ENCODE assay signal across 11 mouse cellular contexts in the genomic region with DNA sequence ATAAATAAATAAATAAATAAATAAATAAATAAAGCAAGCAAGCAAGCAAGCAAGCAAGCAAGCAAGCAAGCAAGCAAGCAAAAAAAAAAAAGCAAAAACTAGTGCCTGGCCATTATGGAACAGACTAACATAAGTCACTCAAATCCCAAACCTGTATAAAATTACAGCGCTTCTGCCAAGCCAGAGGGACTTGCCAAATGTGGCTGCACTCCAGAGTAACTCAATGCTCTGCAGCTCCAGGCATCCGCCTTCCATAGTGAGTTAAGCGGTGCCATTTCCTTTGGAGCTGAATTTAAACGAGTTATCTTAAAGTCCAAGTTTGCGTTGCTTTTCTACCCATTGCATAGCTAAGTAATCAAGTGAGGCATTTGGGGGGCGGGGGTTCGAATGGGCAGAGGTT.
DNase-seq lines count a peak whose midpoint lies in the region; ATAC-seq lines count a peak whose summit lies in the region.
"Had no signal": no experiment of that assay in that cellular context is flagged by ENCODE, and none has a peak within 500 bp of the region (broad histone marks: within the 10 kb centered on the region; RNA-seq: fewer than 3 reads in every experiment).

No protein-coding gene starts in this region.

- no peak for ATAC-seq in embryonic facial prominence, embryonic 11.5 days (replicated peaks; ENCODE audit: insufficient number of reproducible peaks, low FRiP score, low TSS enrichment, low read depth)
- ATAC-seq in limb, embryonic 12.5 days (ENCODE audit: insufficient number of reproducible peaks, insufficient read depth, low FRiP score, low TSS enrichment, low read depth): no peak
- ATAC-seq in inflammation-experienced regulatory T-cells, adult 6 months: no peak

- H3K4me2 ChIP-seq in embryonic facial prominence, embryonic 11.5 days (ENCODE audit: low read depth, low read length): no peak overlapping the region
- H3K4me2 ChIP-seq in limb, embryonic 12.5 days: no peak overlapping the region

- H3K27ac ChIP-seq in embryonic facial prominence, embryonic 11.5 days (replicated peaks; ENCODE audit: low read depth, low read length): peak overlapping the region; percentile 42
- peak overlapping the region; percentile 82 for H3K27ac ChIP-seq in limb, embryonic 12.5 days
- H3K27ac ChIP-seq: liver, embryonic 14.5 days had no signal

- intact Hi-C loops in left cerebral cortex, postnatal 4 days (cut with DNase I): no loop called here
- intact Hi-C loops in left cerebral cortex, postnatal 10 days (cut with DNase I): no loop called here
- intact Hi-C loops in left cerebral cortex, postnatal 36 days (cut with DNase I): no loop called here

- peak; percentile 23 for DNase-seq in adrenal gland, postnatal 14 days
- DNase-seq in adrenal gland, postnatal 25 days: no peak
- DNase-seq in left cerebral cortex, postnatal 4 days: peak; percentile 27
- DNase-seq in left cerebral cortex, postnatal 10 days (ENCODE audit: extremely low spot score in 1 of 2, low spot score in 2 of 2): no peak
- peak; percentile 64 for DNase-seq in embryonic facial prominence, embryonic 11.5 days (ENCODE audit: low spot score)
- DNase-seq in left cerebral cortex, postnatal 36 days (ENCODE audit: low spot score in 2 of 2): no peak
- DNase-seq: kidney, postnatal 25 days had no signal

- H3K9ac ChIP-seq in embryonic facial prominence, embryonic 11.5 days (replicated peaks; ENCODE audit: low read length): no peak overlapping the region
- H3K9ac ChIP-seq in limb, embryonic 12.5 days (replicated peaks): no peak overlapping the region
- H3K9ac ChIP-seq: liver, embryonic 14.5 days had no signal

- no peaks in the 10 kb centered on the region for H3K9me3 ChIP-seq in embryonic facial prominence, embryonic 11.5 days (replicated peaks; ENCODE audit: control insufficient read depth, low read length)
- H3K9me3 ChIP-seq in limb, embryonic 12.5 days: no peaks in the 10 kb centered on the region

- no peak overlapping the region for H3K4me3 ChIP-seq in embryonic facial prominence, embryonic 11.5 days (ENCODE audit: low read depth, low read length)
- no peak overlapping the region for H3K4me3 ChIP-seq in limb, embryonic 12.5 days (replicated peaks)
- H3K4me3 ChIP-seq: erythroblast, embryonic 14.5 days had no signal

- H3K27me3 ChIP-seq in embryonic facial prominence, embryonic 11.5 days (ENCODE audit: control insufficient read depth, insufficient read depth, low read length): no peaks in the 10 kb centered on the region; the same call in 1 of the 2 replicates
- no peaks in the 10 kb centered on the region for H3K27me3 ChIP-seq in limb, embryonic 12.5 days

- H3K36me3 ChIP-seq in embryonic facial prominence, embryonic 11.5 days (replicated peaks; ENCODE audit: control insufficient read depth, insufficient read depth, low read depth, low read length): no peaks in the 10 kb centered on the region
- H3K36me3 ChIP-seq in limb, embryonic 12.5 days: no peaks in the 10 kb centered on the region

- H3K4me1 ChIP-seq in embryonic facial prominence, embryonic 11.5 days (ENCODE audit: control insufficient read depth, insufficient read depth, low read length): no peaks in the 10 kb centered on the region; the same call in 1 of the 2 replicates
- peaks cover 39% of the 10 kb centered on the region for H3K4me1 ChIP-seq in limb, embryonic 12.5 days (replicated peaks)

- WGBS in embryonic facial prominence, embryonic 11.5 days: 52% methylated on average over 7 of the region's 7 CpGs
- 31% methylated on average over 7 of the region's 7 CpGs for WGBS in limb, embryonic 12.5 days

Comparison
In these comparisons a context has a peak if more than half of its experiments do, and no peak if none do; other contexts are left out.
1. DNase-seq: peak in adrenal gland, postnatal 14 days (single experiment), left cerebral cortex, postnatal 4 days (single experiment) and embryonic facial prominence, embryonic 11.5 days (single experiment); none in adrenal gland, postnatal 25 days (single experiment), left cerebral cortex, postnatal 10 days (0 of 2) and left cerebral cortex, postnatal 36 days (0 of 2).